Mouse (Mus musculus): ENCODE data around the gene Tedc2.

The Tedc2 gene

DNA sequence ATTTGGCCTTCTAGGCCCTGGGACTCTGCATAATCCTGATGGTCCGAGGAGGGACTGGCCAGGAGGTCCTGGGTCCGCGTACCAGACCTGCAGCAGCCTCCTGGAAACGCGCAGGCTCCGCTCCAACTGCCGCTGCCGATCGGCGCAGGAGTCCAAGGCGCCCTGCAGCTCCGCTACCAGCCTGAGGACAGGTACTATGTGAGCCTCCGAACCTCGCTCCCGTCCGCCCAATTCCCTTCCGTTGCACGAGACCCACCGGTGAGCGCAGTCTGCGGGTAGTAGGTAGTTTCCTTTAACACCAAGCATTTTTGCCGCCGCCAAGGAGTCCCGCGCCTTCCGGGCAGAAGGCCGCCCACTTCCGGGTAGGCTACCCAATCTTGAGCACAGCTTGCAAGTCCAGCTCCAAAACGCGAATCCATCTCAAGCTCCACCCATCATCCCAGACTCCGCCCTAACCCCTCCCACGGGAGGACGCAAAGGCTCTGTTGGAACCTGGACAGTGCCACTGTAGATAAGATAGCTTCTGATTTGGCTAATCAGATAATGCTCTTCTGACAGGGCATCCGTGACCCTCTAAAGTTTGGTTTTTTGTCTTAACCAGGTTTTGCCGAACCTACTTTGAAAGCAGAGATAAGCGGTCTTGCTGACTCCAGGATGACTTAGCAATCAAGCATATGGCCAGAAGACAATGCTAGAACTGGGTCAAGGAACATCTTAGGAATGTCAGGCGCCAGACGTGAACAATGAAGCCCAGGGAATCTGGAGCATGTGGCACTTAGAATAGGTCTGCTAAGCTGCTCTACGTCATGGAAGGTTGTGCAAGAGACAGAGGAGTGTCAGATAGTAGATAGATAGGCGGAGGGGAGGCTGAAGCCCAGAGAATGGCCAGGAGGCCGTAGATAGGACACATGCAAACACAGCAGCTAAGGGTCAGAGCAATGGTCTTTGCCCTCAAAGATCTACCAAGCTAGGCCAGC is at the start of gene Tedc2:
TSS of gene Tedc2 (minus strand) at position 417 of the 977 bp plus-strand sequence.
- peak; percentile 46 for DNase-seq (ENCODE audit: low spot score)

DNA sequence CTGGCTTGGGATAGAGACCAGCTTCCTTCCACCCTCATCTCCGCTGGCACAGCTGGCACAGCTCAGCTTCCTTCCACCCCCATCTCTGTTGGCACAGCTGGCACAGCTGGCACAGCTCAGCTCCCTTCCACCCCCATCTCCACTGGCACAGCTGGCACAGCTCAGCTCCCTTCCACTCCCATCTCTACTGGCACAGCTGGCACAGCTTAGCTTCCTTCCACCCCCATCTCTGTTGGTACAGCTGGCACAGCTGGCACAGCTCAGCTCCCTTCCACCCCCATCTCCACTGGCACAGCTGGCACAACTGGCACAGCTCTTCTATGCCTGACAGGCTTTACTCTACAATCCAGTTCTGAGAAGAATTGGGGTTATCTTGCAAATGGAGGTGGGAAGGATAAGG is 46.5 kb upstream of the Tedc2 start:
- no peak for DNase-seq (ENCODE audit: low spot score)

DNA sequence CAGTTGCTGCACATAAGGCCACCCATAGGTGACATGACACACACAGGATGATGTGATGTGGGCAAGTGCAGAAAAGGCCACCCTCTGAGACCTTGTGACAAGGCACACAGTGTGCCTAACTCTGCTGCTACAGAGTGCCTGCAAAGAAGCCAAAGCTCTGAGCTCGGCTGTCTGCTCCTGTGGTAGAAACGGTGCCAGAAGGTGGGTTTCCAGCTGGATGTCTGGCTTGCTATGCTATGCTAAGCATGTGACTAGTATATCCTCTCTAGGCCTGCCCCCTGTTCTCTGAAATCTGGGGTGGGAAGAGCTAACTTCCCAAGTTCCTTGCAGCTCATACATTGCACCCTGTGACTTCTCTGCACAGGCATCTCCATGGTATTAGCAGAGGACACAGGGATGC is 44.1 kb upstream of the Tedc2 start:
- no peak for DNase-seq (ENCODE audit: low spot score)

DNA sequence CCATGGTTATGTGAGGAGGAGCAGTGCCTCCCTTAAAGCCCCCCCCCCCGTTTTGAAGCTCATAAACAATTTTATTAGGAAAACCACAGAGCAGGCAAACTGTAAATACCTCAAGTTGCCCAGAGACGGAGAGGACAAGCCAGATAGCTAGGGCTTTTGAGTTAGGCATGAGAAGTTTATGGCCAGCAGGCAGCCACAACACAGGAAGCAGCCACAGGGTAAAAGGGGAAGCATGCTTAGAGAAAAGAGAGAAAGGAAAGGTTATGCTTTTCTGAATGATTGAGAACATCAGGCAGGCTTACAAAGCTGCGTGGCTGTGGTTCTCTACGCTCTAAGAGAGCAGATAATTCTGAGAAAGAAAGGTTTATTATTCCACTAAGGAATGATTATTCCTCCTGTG is 39.9 kb upstream of the Tedc2 start:
- no peak for DNase-seq (ENCODE audit: low spot score)

DNA sequence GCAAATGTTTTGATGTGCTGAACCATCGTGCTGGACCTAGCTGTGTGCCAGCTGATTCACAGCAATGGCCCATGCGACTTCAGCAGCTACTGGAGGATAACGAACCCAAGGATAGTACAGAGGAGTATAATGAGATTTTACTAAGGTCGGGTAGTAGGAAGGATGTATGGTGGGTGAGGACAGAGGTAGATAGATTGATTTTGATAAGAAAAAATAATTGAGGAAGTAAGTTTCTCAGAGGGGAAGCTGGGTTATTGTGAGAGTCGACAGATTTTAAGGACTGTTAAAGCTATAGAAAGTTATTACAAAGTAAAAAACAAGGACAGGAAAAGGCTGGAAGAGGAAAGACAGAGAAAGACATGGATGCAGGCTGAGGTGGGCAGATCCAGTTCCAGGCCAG is 39.1 kb upstream of the Tedc2 start:
- DNase-seq (ENCODE audit: low spot score): no peak

DNA sequence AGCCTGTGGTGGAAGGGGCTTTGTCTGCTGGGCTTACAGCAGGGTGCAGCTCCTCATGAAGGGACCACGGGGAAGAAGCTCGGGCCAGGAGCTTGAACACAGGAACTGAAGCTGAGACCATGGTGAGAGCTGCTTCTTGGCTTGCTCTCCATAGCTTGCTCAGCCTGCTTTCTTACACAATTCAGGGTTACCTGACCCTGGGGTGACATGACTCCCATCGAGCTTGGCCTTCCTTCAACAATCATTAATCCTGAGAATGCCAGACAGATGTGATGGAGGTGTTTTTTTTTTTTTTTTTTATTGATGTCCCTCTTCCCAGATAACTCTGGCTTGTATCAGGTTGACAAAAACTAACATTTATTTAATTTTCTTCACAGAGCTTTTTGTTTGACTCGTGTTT is 38.3 kb upstream of the Tedc2 start:
- DNase-seq (ENCODE audit: low spot score): no peak

DNA sequence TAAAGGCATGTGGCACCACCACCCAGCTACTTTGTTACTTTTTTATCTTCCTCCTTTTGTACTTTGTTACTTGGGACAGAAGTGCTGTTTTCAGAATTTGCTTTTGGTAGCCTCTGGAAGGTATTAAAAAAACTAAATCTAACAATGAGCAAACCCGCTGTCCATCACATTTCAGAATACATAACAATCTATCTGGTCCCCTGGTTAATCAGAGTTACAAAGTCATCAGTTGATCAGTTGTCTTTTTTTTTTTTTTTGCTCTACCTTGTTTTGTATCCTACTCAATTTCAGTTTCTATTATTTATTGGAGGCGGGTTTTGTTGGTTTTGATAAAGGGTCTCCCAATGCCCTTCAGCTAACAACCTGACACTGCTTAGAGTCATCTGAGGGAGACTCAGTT is 31.7 kb upstream of the Tedc2 start:
- DNase-seq (ENCODE audit: low spot score): no peak

DNA sequence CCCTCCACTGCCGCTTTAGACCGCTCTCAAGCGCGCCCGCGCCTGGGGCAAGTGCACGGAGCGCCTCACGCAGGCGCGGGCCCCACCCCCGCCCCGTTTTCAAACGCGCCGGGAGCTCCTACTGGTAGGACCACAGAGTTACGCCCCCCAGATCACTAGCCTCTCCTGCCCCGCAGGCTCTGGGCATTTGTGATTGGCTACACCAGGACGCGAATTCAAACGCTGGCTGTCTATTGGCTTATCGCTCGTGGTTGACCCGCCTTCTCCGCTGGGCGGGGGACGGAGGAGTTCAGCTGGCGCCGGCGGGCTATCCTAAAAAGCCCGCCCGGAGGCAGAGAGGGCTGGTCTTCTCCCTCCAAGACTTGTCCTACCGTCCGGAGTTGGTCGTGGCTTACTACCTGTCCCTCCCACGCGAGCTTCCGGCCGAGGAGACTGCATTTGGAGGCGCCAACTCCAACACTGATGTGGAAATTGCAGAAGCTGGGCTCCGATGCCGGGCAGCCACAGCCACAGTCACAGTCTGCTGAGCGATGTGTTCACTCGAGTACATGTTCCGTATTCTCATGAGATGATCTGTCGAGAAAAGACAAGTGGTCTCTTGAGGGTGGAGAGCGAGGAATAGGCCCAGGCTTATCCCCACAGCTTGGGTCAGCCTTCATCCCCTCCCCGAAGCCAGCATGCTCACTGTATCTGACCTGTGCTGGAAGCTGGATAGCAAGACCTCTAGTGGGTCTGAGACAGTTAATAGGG is 30.8 kb upstream of the Tedc2 start, which contains the start of gene Ccnf:
TSS of gene Ccnf (minus strand) at position 165 of the 750 bp plus-strand sequence.
- DNase-seq (ENCODE audit: low spot score): peak; percentile 77

DNA sequence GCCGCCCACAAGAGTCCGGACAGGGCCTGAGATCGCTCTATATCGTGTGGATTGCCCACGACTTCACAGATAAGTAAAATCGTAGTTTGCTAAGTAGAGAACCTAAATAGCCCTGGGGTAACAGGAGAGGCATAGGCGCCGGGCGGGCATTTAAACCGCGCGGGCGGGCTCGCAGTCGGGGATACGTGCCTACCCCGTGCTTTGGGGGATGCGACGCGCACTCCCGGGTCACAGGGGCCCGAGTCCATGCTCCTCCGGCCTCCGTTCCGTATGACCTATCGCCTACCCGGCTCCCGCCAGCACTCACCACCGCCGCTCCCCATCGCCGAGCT is 30.3 kb upstream of the Tedc2 start:
- no peak for DNase-seq (ENCODE audit: low spot score)

DNA sequence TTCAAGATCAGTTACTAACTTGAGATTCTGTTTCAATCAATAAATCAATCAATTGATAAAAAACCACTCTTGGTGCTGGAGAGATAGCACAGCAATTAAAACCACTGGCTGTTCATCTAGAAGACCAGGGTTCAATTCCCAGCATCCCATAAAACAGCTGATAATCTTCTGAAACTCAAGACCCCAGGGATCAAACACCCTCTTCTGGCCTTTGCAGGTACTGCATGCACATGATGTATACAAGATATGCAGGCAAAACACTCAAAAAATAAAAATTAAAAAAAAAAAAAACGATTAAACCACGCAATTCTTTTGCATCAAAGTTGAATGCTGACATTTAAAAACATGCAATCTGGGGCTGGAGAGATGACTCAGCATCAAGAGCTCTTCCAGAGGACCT is 28.0 kb upstream of the Tedc2 start:
- no peak for DNase-seq (ENCODE audit: low spot score)

DNA sequence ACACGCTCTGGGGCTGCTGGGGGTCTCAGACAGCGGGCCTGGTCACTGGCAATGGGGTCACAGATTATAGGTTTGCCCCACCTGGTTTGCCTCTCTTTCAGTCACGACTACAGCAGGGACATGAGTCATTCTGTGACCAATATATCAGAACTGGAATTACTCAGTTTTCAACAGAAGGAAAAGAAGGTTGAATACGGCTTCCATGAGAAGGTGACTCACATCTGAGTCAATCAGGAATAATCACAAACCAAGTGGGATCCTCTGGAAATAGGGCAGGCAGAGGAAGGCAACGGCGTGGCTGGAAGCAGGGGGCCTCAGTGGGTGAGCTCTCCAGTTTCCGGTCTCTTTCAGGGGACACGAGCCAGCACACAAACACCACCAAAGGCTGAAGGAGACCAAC is 23.4 kb upstream of the Tedc2 start:
- DNase-seq (ENCODE audit: low spot score): no peak

DNA sequence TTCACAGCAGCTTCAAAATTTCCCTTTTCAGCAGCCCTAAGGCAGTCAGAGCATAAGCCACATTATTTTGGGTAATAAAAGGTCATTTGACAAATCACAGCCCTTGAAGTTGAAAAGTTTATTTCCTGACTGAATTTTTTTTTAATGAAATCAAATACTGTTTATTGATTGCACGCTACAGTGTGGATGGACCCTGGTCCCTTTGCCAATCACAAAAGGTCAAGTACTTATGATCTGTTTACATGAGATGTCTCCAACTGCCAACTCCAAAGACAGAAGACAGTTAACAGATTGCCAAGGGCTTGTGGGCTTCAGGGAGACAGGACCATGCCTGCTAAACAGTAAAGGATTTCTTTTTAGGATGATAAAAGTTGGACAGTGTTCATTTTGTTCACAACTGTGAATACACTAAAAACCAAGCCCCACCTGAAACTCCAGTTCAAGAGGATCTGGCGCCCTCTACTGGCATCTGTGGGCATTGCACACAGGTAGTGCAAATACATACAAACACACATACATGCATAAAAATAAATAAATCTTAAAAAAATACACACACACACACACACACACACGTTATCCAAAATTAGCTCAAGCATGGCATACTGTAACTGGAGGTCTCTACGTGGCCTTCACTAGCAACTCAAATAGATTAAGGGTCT is 22.8 kb upstream of the Tedc2 start:
- DNase-seq (ENCODE audit: low spot score): no peak

DNA sequence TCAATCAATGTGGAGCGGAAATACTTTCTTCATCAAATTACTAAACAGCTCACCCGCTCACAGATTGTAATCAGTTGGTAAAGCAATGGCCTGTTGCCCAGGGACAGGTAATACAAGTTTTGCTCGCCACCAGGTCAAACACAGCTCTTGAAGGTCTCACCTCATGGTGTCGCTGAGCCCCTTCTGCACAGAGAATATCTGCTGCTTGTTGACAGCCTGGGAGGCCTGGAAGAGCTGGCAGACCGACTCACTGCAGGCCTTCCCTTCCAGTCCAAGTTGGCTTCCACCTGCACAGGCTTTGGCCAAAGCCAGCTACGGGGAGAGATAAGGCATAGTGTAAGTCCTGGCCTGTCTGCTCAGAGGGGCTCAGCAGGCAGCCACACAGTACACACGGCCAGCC is 16.3 kb upstream of the Tedc2 start:
- DNase-seq (ENCODE audit: low spot score): no peak

DNA sequence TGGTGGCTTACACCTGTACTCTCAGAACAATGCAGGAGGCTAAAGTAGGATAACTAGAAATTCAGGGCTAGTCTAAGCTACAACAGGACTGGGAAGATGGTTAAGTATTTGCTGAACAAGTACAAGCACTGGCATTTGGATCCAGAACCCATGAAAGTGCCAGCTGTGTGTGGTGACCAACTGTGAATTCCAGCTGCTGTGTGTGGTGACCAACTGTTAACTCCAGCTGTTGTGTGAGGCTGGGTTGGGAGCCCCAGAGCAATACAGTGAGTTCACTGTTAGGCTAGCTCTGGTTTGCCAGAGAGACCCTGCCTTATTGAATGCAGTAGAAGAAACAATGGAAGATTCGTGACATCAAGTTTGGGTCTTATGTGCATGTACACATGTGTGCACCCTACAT is 15.8 kb upstream of the Tedc2 start:
- no peak for DNase-seq (ENCODE audit: low spot score)

DNA sequence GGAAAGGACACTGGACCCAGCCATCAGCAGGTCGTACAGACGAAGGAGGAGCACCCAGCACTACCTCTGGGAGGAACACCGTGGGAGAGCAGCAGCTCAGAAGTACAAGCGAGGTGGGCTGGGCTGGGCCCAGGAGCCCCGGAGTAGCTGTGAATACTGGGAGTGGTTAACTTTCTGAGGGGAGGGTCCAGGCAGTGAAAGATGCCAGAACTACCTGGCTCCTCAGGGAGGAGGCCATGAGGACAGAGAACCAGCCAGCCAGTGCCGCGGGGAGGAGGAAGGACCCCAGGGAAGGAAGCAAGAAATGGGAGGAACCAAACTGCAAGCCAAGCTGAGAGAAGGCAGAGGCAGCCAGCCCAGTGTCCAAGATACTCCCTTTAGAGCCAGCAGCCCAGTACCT is 7.3 kb upstream of the Tedc2 start:
- DNase-seq (ENCODE audit: low spot score): no peak

DNA sequence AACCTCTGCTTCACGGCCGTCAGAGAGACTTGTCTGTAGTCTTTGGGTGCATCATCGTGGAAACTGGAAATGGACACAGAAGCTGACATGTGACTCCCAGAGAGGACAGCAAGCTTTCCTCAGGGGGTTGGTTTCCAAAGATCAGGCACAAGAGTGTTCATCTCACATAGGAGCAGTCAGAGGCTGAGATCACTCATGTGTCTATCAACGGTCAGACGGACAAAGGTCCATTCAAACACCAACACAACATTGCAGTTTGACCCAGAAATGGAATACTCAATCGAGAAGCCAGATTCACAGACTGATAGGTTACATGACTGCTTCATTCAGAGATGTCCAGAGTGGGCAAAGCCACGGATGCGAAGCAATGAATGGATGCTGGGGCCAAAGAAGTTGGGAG is 6.1 kb upstream of the Tedc2 start:
- DNase-seq (ENCODE audit: low spot score): no peak

DNA sequence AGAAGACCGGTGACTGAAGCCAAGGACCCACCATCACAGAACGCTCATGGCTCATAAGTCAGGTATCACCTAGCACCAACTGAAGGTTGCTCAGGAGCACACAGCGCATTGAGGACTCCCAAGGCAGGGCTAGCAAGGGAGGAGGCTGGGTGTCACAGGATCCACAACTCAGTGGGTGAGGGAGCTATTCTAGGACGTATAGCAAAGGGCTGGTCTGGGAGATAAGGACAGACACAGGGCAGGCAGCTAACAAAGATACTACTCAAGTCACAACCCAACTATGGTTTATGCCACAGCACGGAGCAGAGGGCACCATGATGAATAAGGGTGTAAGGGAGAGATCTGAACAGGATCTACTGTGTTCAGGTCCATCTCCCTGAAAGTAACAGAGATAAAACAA is 5.2 kb upstream of the Tedc2 start:
- no peak for DNase-seq (ENCODE audit: low spot score)

DNA sequence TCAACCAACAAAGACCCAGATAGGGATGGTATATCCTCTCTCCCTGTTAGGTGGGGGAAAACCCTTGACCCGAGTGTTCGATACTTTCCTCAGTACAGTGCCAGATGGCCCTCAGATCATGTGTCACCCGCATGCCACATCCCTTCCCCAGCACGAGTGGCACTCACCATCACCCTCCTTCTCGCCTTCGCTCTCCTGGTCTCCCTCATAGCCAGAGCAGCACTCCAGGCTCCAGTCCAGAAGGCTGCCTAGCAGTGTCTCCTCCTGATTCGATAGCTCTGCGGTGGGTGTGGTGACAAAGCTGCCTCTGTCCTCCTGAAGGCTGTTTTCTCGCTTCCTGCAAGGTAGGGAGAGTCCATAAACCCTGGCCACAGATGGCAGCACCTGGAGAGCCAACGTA is 4.1 kb upstream of the Tedc2 start:
- DNase-seq (ENCODE audit: low spot score): no peak

DNA sequence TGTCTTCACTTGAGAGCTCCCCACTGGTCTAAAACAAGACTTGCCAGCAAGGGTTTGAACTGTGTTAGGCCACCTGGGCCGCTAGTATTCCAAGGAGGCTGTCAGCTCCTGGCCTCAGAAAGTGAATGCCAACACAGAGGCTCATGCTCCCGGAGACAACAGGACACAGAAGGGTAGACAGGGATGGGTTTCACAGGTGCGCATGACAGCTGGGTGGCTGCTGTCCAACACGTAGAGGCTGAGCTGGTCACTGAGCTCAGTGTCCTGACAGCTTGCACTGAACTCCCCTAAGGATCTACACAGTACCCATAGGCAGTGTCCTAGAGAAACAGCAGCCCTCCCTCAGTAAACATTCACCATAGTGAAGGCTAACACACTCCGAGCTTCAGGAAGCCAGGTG is 2.9 kb upstream of the Tedc2 start:
- no peak for DNase-seq (ENCODE audit: low spot score)

DNA sequence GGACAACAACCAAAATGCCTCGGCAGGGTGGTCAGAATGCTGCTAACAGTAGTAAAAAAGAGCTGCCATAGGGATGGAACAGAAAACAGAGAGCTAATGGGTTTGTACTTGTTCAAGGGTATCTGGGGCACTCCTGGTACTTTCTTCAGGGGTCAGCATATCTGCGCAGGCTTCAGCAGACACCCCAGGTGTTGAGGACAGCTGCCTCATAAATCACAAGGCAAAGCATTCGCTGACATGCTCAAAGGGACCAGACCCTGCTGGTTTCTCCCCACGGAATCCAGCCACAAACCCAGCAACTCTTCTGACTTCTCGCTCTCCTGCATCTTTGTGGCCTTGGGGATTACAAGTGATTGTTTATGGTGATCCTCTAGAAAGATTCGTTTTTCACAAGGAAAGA is 2.0 kb upstream of the Tedc2 start:
- DNase-seq (ENCODE audit: low spot score): no peak

DNA sequence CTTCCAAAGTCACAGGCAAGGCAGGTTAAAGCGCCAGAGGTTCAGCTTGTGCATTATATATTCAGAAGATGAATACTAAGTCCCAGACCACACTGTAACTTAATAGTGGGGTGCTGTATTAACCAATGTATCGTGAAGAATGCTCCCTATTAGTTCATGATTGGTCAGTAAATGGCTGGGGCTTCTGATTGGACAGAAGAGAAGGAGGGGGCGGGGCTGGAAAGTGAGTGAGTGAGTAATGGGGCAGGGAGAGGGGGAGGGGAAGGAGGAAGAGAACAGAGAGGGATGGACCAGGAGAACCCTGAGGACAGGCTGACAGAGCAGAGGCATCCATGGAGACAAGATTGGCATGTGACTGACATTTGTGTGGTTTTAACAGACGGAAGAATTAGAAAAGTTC is 3.8 kb downstream of the Tedc2 start:
- DNase-seq (ENCODE audit: low spot score): no peak

DNA sequence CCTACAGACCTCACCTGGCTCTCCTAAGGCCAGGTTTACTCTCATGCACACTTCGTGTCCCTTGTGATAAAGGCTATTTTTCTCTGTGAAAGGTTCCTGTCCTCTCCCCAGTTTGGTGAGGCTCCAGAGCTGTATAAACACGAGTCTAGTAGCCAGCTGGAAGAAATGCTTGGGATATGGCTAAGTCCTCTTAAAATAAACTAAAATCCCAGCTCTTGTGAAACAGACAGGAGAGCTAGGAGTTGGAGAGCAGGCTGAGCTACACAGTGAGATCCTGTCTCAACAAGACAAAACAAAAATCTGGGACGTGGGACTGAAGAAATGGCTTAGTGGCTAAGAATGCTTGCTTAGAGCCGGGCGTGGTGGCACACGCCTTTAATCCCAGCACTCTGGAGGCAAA is 7.5 kb downstream of the Tedc2 start:
- DNase-seq (ENCODE audit: low spot score): no peak

DNA sequence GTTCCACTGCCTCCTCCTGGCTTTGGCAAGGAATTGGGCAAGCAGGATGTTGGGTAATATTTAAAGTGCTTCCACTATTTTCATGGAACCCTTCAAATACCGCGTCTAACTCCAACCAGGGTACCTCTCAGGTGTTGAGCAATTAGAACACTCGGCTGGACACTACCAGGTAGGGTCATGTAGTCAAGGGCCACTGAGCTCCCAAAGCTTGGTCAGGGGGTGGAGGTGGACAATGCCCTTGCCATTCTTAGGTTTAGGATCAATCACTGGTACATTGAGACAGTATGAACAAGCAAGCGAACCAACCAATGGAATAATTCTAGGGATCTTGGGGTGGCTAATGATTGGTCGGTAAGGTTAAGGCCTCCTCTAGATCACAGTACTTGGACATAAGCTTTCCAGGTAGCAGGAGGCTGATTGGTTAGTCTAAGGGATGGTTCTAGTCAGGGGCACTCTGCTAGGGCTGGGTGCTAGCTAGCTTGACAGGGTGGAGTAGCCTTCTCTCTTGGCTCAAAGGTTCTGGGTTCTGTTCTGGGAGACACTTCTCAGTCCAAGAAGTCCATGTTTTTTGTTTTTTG is 8.1 kb downstream of the Tedc2 start:
- DNase-seq (ENCODE audit: low spot score): no peak

Measured in urinary bladder, postnatal 10 days (tissue).